Comparison of ENCODE assay signal across 12 mouse cellular contexts in genomic region chr5:131850632-131851335, GRCm38 (mm10).
DNase-seq lines count a peak whose midpoint lies in the region; ATAC-seq lines count a peak whose summit lies in the region.
"Had no signal": no experiment of that assay in that cellular context is flagged by ENCODE, and none has a peak within 500 bp of the region (broad histone marks: within the 10 kb centered on the region; RNA-seq: fewer than 3 reads in every experiment).

No protein-coding gene starts in this region.

- H3K9me3 ChIP-seq in kidney, embryonic 14.5 days (ENCODE audit: control insufficient read depth, low read length) = no peaks in the 10 kb centered on the region
- H3K9me3 ChIP-seq in embryonic facial prominence, embryonic 14.5 days (ENCODE audit: control insufficient read depth, low read length) = no peaks in the 10 kb centered on the region
- no peaks in the 10 kb centered on the region for H3K9me3 ChIP-seq in forebrain, embryonic 16.5 days (ENCODE audit: control insufficient read depth, low read length)
- H3K9me3 ChIP-seq in limb, embryonic 12.5 days = no peaks in the 10 kb centered on the region
- H3K9me3 ChIP-seq: megakaryocyte, embryonic 14.5 days had no signal

- H3K4me1 ChIP-seq in kidney, embryonic 14.5 days (ENCODE audit: control insufficient read depth, insufficient read depth, low read length) = peaks cover 26% of the 10 kb centered on the region
- H3K4me1 ChIP-seq in embryonic facial prominence, embryonic 14.5 days (ENCODE audit: control insufficient read depth, insufficient read depth, low read length) = peaks cover 31% of the 10 kb centered on the region
- H3K4me1 ChIP-seq in forebrain, embryonic 16.5 days (replicated peaks; ENCODE audit: control insufficient read depth, insufficient read depth, low read length) = peaks cover 33% of the 10 kb centered on the region
- H3K4me1 ChIP-seq in limb, embryonic 12.5 days (replicated peaks) = peaks cover 56% of the 10 kb centered on the region

- WGBS in kidney, embryonic 14.5 days = 50% methylated on average over 8 of the region's 8 CpGs
- 36% methylated on average over 8 of the region's 8 CpGs for WGBS in embryonic facial prominence, embryonic 14.5 days
- WGBS in forebrain, embryonic 16.5 days = 23% methylated on average over 8 of the region's 8 CpGs
- WGBS in limb, embryonic 12.5 days = 34% methylated on average over 8 of the region's 8 CpGs

- no peak for ATAC-seq in kidney, embryonic 14.5 days (ENCODE audit: low FRiP score, low TSS enrichment)
- ATAC-seq in embryonic facial prominence, embryonic 14.5 days (ENCODE audit: low read depth) = 0 out of 2 replicates have a peak, but pooled peaks have one; percentile 13
- peak; percentile 26; the same call in 1 of the 2 replicates for ATAC-seq in forebrain, embryonic 16.5 days
- peak; percentile 38 for ATAC-seq in limb, embryonic 12.5 days (ENCODE audit: insufficient number of reproducible peaks, insufficient read depth, low FRiP score, low TSS enrichment, low read depth)

- no peak overlapping the region for H3K27ac ChIP-seq in kidney, embryonic 14.5 days (ENCODE audit: low read depth, low read length)
- H3K27ac ChIP-seq in embryonic facial prominence, embryonic 14.5 days (replicated peaks; ENCODE audit: low read depth, low read length) = 0 out of 2 replicates have a peak overlapping the region, but pooled peaks have one; percentile 62
- peak overlapping the region; percentile 20; the same call in 1 of the 2 replicates for H3K27ac ChIP-seq in forebrain, embryonic 16.5 days (ENCODE audit: low read length)
- H3K27ac ChIP-seq in limb, embryonic 12.5 days = peak overlapping the region; percentile 84

- H3K9ac ChIP-seq in kidney, embryonic 14.5 days (ENCODE audit: low read depth, low read length) = no peak overlapping the region
- H3K9ac ChIP-seq in embryonic facial prominence, embryonic 14.5 days (ENCODE audit: low read depth, low read length) = no peak overlapping the region
- no peak overlapping the region for H3K9ac ChIP-seq in forebrain, embryonic 16.5 days (replicated peaks; ENCODE audit: low read depth, low read length)
- H3K9ac ChIP-seq in limb, embryonic 12.5 days (replicated peaks) = no peak overlapping the region

- no peaks in the 10 kb centered on the region for H3K36me3 ChIP-seq in kidney, embryonic 14.5 days (ENCODE audit: control insufficient read depth, insufficient read depth, low read length)
- no peaks in the 10 kb centered on the region for H3K36me3 ChIP-seq in embryonic facial prominence, embryonic 14.5 days (ENCODE audit: control insufficient read depth, insufficient read depth, low read length)
- H3K36me3 ChIP-seq in forebrain, embryonic 16.5 days (ENCODE audit: control insufficient read depth, insufficient read depth) = no peaks in the 10 kb centered on the region
- H3K36me3 ChIP-seq in limb, embryonic 12.5 days = no peaks in the 10 kb centered on the region

- H3K27me3 ChIP-seq in kidney, embryonic 14.5 days (ENCODE audit: control insufficient read depth, insufficient read depth, low read length) = no peaks in the 10 kb centered on the region
- 0 out of 2 replicates have a peak, but pooled peaks cover 4% of the 10 kb centered on the region for H3K27me3 ChIP-seq in embryonic facial prominence, embryonic 14.5 days (replicated peaks; ENCODE audit: control insufficient read depth, insufficient read depth, low read length)
- no peaks in the 10 kb centered on the region for H3K27me3 ChIP-seq in forebrain, embryonic 16.5 days (replicated peaks; ENCODE audit: control insufficient read depth, insufficient read depth, low read length)
- H3K27me3 ChIP-seq in limb, embryonic 12.5 days = peaks cover 4% of the 10 kb centered on the region; the same call in 1 of the 2 replicates

- DNase-seq in kidney, adult 11 months = peak; percentile 21
- peak; percentile 72 for DNase-seq in embryonic facial prominence, embryonic 14.5 days (ENCODE audit: low spot score)
- no peak for DNase-seq in layer of hippocampus, adult 11-12 months (ENCODE audit: low spot score)
- DNase-seq in left cerebral cortex, adult 8-10 months (ENCODE audit: low spot score in 2 of 2) = no peak
- DNase-seq: adrenal gland, postnatal 14 days; heart, postnatal 10 days; lung, adult 18-20 months; thymus, postnatal 4 days had no signal

- no peak overlapping the region for H3K4me2 ChIP-seq in kidney, embryonic 14.5 days (replicated peaks; ENCODE audit: low read depth, low read length)
- H3K4me2 ChIP-seq in embryonic facial prominence, embryonic 14.5 days (ENCODE audit: low read depth, low read length) = peak overlapping the region; percentile 13; the same call in 1 of the 2 replicates
- no peak overlapping the region for H3K4me2 ChIP-seq in forebrain, embryonic 16.5 days (ENCODE audit: low read length)
- H3K4me2 ChIP-seq in limb, embryonic 12.5 days = peak overlapping the region; percentile 40; the same call in 1 of the 2 replicates

- H3K4me3 ChIP-seq in kidney, embryonic 14.5 days (ENCODE audit: low read length) = no peak overlapping the region
- no peak overlapping the region for H3K4me3 ChIP-seq in embryonic facial prominence, embryonic 14.5 days (ENCODE audit: low read depth, low read length)
- no peak overlapping the region for H3K4me3 ChIP-seq in forebrain, embryonic 16.5 days (replicated peaks; ENCODE audit: low read length)
- no peak overlapping the region for H3K4me3 ChIP-seq in limb, embryonic 12.5 days (replicated peaks)
- H3K4me3 ChIP-seq: megakaryocyte, embryonic 14.5 days had no signal

Comparison
In these comparisons a context has a peak if more than half of its experiments do, and no peak if none do; other contexts are left out.
1. DNase-seq: peak in kidney, adult 11 months (single experiment) and embryonic facial prominence, embryonic 14.5 days (single experiment); none in layer of hippocampus, adult 11-12 months (single experiment) and left cerebral cortex, adult 8-10 months (0 of 2).
2. H3K4me2 ChIP-seq: peak in embryonic facial prominence, embryonic 14.5 days (single experiment) and limb, embryonic 12.5 days (single experiment); none in kidney, embryonic 14.5 days (single experiment) and forebrain, embryonic 16.5 days (single experiment).